Mouse (Mus musculus): Measurements from ENCODE around the gene Cic.
"Not testable (repeated sequence)": the region's sequence is repeated elsewhere in the genome, so short reads cannot be mapped to it uniquely, and the experiment has no call there.

The Cic gene

DNA sequence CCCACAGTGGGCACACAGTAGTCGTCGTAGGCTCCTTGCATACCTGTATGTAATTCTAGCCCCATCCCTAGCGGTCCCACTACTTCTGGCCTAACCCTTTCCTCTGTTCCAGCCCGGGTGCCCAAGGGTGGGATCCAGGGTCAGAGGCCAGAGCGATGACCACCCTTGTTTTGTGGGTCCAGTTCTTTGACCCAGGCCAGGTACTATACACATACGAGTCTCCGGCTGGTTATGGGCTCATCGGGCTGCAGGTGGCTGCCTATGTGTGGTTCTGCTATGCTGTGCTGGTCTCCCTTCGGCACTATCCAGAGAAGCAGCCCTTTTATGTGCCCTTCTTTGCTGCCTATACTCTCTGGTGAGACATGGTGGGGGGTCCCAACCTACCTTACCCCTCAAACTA is 41.9 kb downstream of the Cic start:
- DNase-seq = no peak

DNA sequence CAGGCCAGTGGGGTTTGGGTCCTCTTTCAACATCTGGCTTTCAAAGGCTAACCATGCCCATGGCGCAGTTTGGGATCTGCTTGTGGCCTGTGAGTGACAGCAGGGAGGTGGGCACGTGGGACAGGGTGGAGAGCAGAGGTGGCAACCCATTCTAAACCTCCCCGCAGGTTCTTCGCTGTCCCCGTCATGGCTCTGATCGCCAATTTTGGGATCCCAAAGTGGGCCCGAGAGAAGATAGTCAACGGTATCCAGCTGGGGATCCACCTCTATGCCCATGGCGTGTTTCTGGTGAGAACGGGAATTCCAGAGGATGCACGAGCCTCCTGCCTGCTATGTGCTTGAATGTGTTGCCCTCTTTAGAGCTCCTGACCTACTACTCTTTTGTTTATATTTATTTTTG is 43.7 kb downstream of the Cic start:
- no peak for DNase-seq

DNA sequence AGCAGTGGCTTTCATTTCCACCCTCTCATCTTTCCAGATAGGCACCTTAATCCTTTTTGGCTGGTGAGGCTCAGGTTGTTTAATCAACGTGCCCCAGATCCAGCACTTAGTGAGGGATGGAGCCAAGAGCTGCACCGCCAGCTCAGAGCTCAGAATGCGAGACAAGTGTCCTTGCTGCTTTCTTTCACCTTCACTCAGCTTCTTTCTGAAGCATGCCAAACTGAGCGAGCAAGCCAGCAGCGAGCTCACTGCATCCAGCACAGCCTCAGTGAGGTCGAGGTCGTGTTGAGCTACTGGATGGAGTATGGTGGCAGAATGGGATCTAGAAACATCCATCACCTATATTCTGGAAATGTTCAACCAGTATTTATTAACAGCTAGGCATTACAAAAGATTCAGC is 45.8 kb downstream of the Cic start:
- no peak for DNase-seq

DNA sequence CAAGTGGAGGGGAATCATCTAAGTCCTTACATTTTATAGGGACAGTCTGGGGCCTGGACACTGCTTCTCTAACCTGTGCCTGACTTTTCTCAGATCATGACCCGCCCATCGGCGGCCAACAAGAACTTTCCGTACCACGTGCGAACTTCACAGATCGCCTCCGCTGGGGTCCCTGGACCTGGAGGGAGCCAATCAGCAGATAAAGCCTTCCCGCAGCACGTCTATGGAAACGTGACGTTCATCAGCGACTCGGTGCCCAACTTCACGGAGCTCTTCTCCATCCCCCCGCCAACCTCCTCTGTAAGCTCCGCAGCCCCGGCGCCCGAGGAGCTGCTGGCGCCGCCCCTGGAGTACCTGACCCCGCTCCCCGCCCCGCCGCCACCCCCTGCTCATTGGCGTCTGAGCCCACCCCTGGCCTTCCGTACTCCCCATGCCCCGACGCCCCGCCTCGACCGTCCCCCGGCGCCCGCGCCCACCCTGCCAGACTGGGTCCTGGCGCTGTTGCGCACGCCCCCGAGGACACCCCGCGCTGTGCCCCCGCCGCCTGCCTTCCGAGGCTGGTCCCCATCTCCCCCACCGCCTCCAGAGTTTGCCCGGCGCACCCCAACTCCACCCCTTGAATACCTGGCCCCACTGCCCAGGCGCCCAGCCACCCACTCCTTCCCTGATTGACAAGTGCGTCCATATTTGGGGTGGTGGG is 47.3 kb downstream of the Cic start:
- no peak for DNase-seq

DNA sequence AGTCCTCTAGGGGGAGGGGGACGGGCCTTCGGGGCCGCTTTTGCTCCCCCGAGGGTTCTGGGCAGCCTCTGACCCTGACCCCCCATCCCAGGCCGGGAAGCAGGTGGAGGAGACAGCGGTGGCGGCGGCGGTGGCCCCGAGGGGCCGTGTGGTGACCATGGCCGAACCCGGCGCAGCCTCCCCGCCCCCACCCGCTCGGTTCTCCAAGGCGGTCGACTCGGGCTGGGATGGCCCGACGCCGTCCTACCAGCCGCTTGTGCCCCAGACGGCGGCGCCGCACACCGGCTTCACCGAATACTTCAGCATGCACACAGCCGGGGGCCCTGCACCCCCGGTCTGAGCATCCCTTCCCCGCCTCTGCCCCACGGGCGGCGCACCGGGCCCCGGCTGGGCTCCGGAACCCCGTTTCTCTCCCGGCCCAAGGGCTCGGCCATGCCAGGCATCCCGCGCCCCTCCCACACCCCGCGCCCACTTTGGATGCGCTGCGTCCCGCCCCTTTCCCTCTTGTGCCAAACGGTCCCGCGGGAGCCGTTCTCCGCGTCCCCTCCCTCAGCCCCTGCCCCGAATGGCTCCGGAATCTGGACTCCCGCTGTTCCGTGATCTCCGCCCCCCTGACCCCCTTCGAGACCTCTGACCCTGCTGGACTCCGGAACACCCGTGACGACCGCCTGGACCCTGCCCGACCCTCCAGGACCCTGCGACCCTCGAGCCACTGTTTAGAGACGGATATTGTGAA is 48.0 kb downstream of the Cic start:
- DNase-seq = no peak

DNA sequence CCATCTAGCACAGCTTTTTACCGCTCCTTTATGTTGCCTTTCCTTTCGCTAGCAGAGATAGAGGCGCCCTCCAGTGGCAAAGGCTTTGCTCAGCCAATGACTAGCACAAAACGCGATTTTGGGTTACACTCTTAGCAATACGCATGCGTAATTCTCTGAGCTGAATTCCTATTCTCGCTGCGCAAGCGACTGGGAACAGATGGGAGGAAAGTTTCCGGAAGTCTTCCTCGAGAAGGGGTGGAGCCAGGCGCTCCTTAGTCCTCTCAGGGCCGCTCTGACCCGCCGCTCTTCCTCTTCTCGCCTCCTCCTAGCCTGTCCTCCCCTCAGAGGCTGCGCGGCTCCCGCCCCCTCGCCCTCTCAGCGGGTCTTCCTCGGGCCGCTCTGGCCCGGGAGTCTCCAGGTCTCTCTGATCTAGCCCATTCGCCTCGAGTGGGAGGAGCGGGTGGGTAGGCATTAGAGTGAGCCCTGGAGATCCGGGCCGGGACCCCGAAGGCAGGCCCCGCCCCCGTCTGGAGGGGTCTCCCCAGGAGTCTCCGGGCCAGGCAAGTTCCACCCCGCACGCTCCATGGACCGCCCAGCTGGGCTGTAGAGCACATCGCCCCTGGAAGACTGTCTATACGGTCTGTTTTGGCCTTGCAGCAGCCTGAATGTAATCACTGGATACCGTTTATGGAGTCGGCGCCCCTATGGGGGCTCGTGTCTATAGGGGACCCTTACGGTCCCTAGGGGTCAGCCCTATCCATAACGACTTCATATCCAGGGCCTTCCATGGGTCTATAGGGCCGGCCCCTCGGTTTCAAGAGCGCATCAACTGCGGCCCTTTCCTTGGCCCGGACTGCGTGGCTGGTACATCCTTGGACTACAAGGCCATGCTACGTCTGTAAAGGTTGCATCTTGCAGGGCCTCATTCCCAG is 49.3 kb downstream of the Cic start, which contains the start of gene Megf8:
Megf8 (plus strand) TSS at position 633 of the 914 bp plus-strand sequence.
- peak; percentile 98 for DNase-seq

DNA sequence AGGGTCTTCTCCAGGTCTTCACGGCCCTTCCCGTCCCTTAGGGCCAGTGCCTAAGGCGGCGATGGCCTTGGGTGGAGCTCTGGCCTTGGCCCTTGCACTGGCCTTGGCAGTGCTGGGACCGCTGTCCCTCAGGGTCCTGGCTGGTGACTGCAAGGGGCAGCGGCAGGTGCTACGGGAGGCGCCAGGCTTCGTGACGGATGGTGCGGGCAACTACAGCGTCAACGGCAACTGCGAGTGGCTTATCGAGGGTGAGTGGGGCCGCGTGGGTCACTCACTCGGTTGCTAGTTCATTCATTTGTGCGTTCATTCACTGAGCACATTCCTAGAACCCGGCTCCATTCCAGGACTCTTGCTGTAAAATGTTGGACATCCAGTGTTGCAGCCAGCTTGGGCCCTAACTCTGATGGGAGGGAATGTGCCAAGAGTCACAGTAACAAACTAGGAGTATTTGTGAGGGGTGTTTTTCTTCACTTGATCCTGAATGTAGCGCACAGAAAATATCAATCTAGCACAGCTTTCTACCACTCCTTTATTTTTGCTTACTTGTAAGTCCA is 50.0 kb downstream of the Cic start:
- DNase-seq = no peak

DNA sequence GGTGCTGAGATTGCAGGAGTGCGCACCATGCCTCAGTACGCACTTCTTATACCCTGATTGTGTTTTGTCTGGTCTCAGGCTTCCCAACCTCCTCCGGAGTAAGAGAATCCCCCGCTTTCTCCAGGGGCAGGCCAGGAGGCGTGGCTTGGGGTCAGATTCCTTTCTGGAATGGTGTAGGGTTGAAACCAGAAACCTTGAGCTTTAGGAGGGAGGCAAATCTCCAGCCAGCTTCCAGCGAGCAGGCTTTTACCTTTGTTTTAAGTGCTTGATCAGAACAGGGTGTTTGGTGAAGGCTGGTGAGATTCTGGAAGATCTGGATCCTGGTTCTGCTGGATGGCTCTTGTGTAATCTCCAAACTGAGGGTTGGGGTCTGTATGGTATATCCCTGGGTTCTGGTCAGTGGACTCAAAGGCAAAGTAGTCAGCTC is 54.6 kb downstream of the Cic start:
- no peak for DNase-seq

DNA sequence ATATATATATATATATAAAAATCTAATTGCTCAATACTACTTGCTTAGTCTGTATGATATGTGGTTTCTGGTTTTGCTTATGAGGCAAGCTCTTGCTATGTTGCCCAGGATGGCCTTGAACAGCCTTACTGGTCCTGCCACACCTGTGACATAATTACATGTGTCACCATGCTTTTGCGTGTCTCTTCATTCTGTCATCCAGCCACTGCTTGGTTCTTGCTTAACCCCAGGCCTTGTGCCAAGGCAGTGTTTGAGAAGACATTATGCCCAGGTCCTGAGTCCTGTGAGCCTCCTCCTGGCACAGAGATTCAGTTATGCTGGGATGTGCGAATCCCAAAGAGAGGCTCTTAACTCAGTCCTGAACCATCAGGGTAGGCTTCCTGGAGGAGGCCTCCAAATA is 55.7 kb downstream of the Cic start:
- DNase-seq = no peak

DNA sequence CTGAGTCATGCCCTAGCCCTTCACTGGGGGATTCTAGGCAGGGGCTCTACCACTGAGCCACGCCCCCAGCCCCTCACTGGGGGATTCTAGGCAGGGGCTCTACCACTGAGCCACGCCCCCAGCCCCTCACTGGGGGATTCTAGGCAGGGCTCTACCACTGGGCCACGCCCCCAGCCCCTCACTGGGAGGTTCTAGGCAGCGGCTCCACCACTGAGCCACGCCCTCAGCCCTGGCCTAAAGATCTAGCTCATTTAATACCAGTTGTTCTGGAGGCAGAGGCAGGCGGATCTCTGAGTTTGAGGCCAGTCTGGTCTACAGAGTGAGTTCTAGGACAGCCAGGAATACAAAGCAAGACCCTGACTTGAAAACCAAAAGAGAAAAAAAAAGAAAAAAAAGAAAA is 57.9 kb downstream of the Cic start:
- DNase-seq = not testable (repeated sequence)

DNA sequence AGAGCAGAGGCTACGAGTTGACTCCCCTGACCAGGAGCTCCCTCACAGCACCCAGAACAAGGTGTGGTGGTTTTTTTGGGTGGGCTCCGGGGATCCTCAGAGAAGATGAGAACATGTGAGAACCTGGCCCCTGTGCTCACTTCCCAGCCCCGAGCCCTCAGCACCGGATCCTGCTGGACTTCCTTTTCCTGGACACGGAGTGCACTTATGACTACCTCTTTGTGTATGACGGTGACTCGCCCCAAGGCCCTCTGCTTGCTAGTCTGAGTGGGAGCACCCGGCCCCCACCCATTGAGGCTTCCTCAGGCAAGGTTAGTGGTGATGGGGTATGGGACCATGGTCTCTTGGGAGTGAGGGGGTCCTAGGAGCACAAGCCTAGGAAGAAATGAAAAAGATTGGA is 58.7 kb downstream of the Cic start:
- DNase-seq = no peak

DNA sequence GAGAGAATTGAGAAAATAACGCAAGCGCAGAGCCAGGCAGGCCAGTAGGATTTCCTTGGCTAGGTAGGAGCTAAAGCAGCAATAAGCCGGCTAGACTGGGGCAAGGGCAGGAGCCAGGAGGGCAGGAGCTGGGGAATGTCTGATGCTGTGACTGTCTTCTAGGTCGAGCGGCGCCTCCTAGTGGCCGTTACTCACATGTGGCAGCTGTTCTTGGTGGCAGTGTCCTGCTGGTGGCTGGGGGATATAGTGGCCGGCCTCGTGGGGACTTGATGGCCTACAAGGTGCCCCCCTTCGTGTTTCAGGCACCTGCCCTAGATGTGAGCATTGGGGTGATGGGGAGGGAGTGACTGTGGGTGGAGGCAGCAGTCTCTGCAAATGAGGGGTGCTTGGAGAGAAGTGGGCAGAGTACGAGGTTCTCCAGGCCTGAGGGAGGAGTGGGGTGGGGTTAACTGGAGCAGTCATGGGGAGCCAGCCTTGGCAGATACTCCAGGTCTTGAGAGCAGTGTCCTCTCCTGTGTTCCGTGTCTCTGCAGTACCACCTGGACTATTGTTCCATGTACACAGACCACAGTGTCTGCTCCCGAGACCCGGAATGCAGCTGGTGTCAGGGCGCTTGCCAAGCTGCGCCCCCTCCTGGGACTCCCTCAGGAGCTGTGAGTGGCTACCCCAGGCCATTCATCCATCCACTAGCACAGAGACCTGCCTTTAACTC is 66.2 kb downstream of the Cic start:
- DNase-seq = peak; percentile 71 to 80

DNA sequence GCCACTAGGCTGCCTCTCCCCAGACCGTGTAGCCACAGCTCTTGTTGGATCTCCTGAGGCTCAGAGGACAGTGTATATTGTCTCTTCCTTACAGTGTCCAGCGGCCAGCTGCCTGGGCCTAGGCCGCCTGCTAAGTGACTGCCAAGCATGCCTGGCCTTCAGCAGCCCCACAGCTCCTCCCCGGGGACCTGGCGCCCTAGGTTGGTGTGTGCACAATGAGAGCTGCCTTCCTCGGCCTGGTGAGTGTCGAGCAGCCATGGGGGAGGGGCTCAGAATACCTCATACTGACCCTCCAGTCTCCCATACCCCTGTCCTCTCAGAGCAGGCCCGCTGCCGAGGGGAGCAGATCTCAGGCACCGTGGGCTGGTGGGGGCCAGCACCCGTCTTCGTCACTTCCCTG is 67.0 kb downstream of the Cic start:
- no peak for DNase-seq

DNA sequence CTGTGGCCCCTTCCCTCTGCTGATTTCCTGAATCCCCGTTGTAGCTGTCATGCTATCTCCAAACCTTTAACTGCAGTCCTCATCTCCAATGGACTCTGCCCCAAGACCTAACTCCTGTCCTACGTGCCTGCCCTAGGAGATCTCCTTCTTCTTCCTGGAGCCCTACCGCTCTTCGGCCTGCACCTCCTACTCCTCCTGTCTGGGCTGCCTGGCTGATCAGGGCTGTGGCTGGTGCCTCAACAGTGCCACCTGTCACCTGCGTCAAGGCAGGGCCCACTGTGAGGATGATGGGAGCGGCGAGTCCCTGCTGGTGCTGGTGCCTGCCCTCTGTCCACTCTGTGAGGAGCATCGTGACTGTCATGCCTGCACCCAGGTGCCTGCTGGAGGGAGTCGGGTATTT is 71.8 kb downstream of the Cic start:
- no peak for DNase-seq

DNA sequence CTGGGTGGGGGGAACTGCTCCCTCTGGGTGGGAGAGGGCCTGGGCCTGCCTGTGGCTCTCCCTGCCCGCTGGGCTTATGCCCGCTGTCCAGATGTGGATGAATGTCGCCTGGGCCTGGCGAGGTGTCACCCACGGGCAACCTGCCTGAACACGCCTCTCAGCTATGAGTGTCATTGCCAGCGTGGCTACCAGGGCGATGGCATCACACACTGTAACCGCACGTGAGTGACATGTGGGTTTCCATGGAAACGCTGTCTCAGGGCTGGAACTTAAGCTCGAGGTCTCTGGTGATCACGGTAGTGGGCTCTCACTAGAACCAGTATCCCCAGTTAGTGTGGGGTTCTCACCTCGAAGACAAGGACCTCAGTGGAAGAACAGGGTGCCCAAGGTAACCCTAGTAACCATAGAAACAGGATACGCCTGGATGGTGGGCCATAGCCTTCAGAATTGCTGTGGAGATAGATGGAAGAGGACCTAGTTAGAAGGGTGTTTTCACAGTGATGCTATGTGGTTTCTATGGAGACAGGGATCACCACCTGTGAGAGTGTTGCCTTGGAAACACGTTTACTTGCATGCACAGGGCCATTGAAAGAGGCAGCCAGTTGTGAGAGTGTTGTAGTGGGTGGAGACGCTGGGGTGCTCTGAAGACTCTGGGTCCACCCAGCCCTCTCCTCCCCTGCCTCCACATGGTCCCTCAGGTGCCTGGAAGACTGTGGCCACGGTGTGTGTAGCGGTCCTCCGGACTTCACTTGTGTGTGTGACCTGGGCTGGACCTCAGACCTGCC is 73.7 kb downstream of the Cic start:
- DNase-seq = no peak

Data from kidney, adult 8-10 months (tissue).